Mouse (Mus musculus) skeletal muscle tissue, postnatal 0 days (tissue): ENCODE results near the gene Olfr55. TPM values are rescaled to one million over a fixed set of nuclear protein-coding genes. Genes with fewer than 3 reads are reported as not detected.

ENCODE experiments used
- polyA plus RNA-seq: library from polyadenylated mRNA; unstranded; fragments of >200 nt; fragmentation: Nextera tagmentation; extraction: Ambion mirVana; gene quantifications from 2 replicates; pipeline ENCODE4 v1.2.1, GENCODE M21; 2015

Gene Olfr55
- not detected in 2 replicates for polyA plus RNA-seq

GRCm38 (mm10) chr17:33168147-33168546, at the start of gene Olfr55:
Olfr55 (plus strand) TSS chr17:33168447.

DNA sequence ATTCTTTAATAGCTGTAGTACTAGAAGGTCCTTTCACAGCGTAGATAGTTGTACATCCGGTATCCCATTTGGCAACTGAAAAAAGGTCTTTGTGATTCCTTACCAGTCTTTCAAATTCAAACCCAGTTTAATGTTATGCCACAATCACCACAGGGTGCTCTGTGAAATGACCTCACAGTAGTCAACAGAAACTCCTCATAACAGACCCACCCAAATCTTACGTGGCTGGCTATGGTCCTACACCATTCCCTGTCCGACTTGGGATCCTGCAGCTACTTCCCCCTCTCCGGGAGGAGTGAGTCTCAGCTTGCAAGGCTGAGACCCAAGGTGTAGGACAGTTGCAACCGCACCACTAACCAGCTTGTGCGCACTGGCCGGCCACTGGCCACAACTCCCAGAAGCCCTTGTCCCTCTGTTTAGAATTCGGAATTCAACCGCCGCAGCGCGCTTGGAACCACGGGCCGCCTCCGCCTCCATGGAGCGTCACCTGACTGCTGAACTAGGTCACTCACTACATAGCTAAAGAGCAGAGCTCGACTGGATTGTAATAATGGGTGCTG, 28.9 kb upstream of the Olfr55 start, which contains the start of gene Morc2b:
Morc2b (minus strand) TSS at position 423 of the 560 bp plus-strand sequence.

GRCm38 (mm10) chr17:33191002-33191401, 22.8 kb downstream of the Olfr55 start, which contains the start of gene Olfr239:
Olfr239 (plus strand) TSS chr17:33191302.

GRCm38 (mm10) chr17:33221590-33221989, 53.3 kb downstream of the Olfr55 start, which contains the start of gene Olfr1564:
Olfr1564 (minus strand) TSS chr17:33221690.

Other genes with a start within 250 kb of the Olfr55 start
- gene Cyp4f13, start 221.0 kb upstream of the Olfr55 start, polyA plus RNA-seq = 8.7 and 9.8 TPM in 2 replicates
- 3.3 and 3.9 TPM in 2 replicates for gene Zfp472, start 202.6 kb upstream of the Olfr55 start, polyA plus RNA-seq
- gene Zfp952, start 175.3 kb upstream of the Olfr55 start, polyA plus RNA-seq = 4.8 and 5.4 TPM in 2 replicates
- 3.4 and 3.5 TPM in 2 replicates for gene Zfp763, start 135.0 kb upstream of the Olfr55 start, polyA plus RNA-seq
- gene 4921501E09Rik, start 100.4 kb upstream of the Olfr55 start, polyA plus RNA-seq = not detected in 2 replicates
- gene Zfp563, start 79.1 kb upstream of the Olfr55 start, polyA plus RNA-seq = 3.0 and 3.2 TPM in 2 replicates
- 0.08 TPM in 1 of 2 replicates, not detected in the other for gene Morc2b, start 28.8 kb upstream of the Olfr55 start, polyA plus RNA-seq
- gene Olfr239, start 22.9 kb downstream of the Olfr55 start, polyA plus RNA-seq = not detected in 2 replicates
- gene Olfr1564, start 53.2 kb downstream of the Olfr55 start, polyA plus RNA-seq = 0.03 and 0.04 TPM in 2 replicates
- 7.2 and 7.4 TPM in 2 replicates for gene Zfp955a, start 86.7 kb downstream of the Olfr55 start, polyA plus RNA-seq
- not detected in 2 replicates for gene Olfr63, start 96.2 kb downstream of the Olfr55 start, polyA plus RNA-seq
- 6.5 and 6.8 TPM in 2 replicates for gene Zfp955b, start 121.1 kb downstream of the Olfr55 start, polyA plus RNA-seq
- 3.4 and 4.2 TPM in 2 replicates for gene Zfp81, start 190.4 kb downstream of the Olfr55 start, polyA plus RNA-seq
- 3.1 and 5.5 TPM in 2 replicates for gene Zfp101, start 226.2 kb downstream of the Olfr55 start, polyA plus RNA-seq